Mouse (Mus musculus): ENCODE results near the gene Gatc. TPM values are rescaled to one million over a fixed set of nuclear protein-coding genes. Genes with fewer than 3 reads are reported as not detected.
"Not testable (repeated sequence)": the region's sequence is repeated elsewhere in the genome, so short reads cannot be mapped to it uniquely, and the experiment has no call there.

Gatc gene
- total RNA-seq, 2 experiments from 2014 or later: 16.9 to 17.6 TPM

DNA sequence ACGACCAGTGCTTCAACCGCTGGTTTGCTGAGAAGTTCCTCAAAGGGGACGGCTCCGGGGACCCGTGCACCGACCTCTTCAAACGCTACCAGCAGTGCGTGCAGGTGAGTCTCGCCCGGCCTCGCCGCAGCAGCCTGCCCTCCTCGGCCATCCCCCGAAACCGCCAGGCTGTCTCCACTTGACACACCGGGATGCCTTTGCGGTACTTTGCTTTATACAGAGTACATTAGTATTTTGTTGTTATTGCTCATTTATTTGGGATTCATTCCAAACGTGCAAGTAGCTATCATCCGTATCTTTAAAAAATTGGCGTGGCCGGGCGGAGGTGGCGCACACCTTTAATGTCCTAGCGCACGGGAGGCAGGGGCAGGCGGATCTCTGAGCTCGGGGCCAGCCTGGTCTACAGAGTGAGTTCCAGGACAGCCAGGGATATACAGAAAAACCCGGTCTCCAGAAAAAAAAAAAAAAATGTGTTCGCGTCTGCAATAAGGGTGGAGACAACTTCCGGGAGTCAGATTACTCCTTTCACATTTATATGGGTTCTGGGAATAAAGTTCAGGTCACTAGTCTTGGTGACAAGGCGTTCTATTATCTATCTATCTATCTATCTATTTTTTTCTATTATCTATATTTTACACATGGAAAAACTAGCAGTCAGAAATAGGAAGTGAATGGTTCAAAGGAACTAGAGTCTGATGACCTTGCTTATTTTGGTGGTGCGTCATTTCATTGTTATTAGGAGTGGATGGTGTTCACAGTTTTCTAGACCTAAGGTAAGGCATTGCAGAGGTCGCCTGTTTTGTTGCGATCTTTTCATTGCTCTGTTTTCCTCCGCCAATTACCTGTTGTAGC lies 562 bp upstream of the Gatc start:
- no peak for DNase-seq (ENCODE audit: low spot score)
- intact Hi-C loops (cut with DNase I): loop anchor here (1.0 to 5.0 kb wide), 4 partner anchors 14 to 104 kb away; partner anchors contain the start of genes Dynll1, Pop5 and Srsf9

DNA sequence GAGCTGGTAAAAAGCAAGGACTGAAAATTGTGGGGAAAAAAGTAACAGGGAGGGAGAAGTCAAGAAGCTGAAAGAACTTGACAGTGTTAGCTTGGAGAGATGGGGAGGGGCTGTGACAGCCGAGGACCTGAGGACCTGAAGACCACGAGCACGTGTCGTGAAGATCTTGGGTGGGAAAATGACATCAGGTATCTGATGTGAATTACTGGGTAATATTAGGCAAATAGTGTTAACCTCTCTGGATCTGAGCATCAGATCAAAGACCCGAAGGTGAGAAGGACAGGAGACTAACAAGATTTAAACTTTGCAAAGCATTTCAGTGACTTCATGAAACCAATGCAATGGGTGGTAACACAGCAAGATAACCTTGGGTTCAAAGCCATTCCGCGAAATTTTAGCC lies 971 bp downstream of the Gatc start:
- intact Hi-C loops (cut with DNase I): loop anchor here (2.0 to 5.0 kb wide), 3 partner anchors 39 to 103 kb away; partner anchors contain the start of genes Dynll1 and Pop5

GRCm38 (mm10) chr5:115333626-115334025 lies 7.4 kb downstream of the Gatc start:
- DNase-seq (ENCODE audit: low spot score): no peak
- intact Hi-C loops (cut with DNase I): no loop called here

More for the DNA sequence above, 971 bp downstream of the Gatc start:
- no peak for DNase-seq (ENCODE audit: low spot score)

GRCm38 (mm10) chr5:115330955-115331354 lies 10.0 kb downstream of the Gatc start:
- DNase-seq (ENCODE audit: low spot score): no peak
- intact Hi-C loops (cut with DNase I): no loop called here

- DNase-seq (ENCODE audit: low spot score): no peak
- intact Hi-C loops (cut with DNase I): loop anchor here (1.0 kb wide), 1 partner anchor 13 kb away; the partner anchor contains the start of genes Gatc and Triap1
Measured at GRCm38 (mm10) chr5:115327610-115328548, 13.1 kb downstream of the Gatc start.

DNA sequence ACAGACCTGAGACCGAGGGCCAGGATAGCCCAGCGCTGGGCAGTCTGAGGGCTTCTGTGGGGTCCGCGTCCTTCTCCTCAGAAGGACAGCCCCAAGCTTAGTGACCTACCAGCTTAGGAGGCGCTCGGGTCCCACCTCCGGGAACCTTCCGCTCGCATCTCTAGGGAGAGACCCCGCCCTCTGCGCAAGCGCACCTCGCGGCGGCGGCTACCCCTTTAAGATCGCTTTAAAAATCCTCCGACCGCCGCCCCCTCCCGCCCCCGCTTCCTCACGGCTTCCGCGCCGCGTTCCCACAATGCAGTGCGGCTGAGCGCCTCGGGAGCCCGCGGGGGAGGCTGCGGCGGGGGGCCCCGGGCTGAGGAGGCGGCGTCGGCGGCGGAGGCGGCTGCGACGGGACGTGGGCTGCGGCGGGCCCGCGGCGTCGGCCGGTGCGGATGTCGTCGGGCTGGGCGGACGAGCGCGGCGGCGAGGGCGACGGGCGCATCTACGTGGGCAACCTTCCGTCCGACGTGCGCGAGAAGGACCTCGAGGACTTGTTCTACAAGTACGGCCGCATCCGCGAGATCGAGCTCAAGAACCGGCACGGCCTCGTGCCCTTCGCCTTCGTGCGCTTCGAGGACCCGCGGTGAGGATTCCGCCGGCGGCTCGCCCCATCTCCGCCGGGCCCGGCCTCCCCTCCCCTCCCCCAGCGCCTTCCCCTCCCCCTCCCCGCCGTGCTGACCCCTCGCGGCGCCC lies 13.9 kb downstream of the Gatc start, which contains the start of gene Srsf9:
Gene Srsf9 (plus strand): TSS at position 303 of the 735 bp plus-strand sequence.
- peak; percentile 92 for DNase-seq (ENCODE audit: low spot score)
- intact Hi-C loops (cut with DNase I): loop anchor here (1.0 kb wide), 1 partner anchor 14 kb away; the partner anchor contains the start of genes Gatc and Triap1

DNA sequence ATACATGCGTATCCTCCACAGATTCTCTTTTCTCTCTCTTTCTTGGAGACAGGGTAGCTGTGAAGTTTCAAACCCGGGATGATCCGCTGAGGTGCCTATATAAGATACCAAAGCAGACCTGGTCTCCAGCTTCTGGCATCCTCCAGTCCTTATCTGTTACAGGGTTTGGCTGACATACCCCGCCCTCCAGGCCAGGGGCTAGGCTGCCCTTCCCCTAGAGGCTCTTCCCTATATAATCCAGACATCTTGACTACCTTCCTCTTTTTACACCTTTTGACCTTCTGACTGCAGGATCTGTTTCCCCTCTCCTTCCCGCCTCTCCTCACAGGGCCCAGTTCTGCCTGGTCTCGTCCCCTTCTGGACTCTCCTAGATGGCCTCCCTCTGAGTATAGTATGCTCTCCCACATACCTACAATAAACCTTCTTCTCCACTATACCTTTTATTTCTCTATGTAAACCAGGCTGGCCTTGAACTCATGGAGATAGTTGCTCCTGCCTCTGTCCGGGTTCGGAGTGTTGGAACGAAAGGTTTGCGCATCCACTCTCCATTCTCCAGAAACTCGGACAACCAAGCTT lies 14.6 kb downstream of the Gatc start:
- no peak for DNase-seq (ENCODE audit: low spot score)
- intact Hi-C loops (cut with DNase I): no loop called here

GRCm38 (mm10) chr5:115319004-115319940 lies 21.7 kb downstream of the Gatc start:
- DNase-seq (ENCODE audit: low spot score): peak; percentile 71
- intact Hi-C loops (cut with DNase I): loop anchor here (2.0 kb wide), 1 partner anchor 16 kb away; no protein-coding TSS in a partner anchor

DNA sequence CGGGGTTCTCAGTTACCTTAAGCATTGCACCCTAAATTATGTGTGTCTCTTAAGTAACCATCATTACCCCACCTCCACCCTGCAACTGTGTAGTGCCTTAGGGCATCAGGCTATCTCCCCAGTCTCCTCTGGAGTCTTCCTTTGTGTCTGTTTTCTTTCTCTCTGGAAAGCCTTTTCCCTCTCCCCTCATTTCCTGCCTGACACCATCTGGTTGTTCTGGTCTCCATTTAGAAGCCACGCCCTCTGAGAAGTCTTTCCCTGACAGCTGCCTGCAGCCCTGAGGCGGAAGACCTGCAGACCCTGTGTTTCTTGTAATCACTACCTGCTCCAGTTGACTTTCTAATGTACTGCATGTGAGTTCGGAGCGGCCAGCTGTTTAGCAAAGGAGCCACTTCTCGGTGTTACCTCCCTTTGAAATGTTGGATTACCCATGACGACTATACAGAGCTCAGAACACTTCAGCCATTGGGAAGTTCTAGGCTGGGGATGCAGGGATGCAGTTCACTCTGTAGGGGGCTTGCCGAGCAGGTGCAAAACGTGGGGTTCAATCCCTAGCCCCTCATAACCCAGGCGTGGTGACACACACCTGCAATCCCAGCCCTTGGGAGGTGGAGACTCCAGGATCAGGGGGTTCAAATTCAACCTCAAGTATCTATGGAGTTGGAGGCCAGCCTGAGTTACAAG lies 23.2 kb downstream of the Gatc start:
- DNase-seq (ENCODE audit: low spot score): no peak
- intact Hi-C loops (cut with DNase I): loop anchor here (2.0 kb wide), 1 partner anchor 15 kb away; no protein-coding TSS in a partner anchor

GRCm38 (mm10) chr5:115316968-115317644 lies 23.9 kb downstream of the Gatc start:
- intact Hi-C loops (cut with DNase I): no loop called here
- DNase-seq (ENCODE audit: low spot score): no peak

- intact Hi-C loops (cut with DNase I): no loop called here
- no peak for DNase-seq (ENCODE audit: low spot score)
Measured at GRCm38 (mm10) chr5:115313668-115313943, 27.4 kb downstream of the Gatc start.

GRCm38 (mm10) chr5:115312816-115313667 lies 27.9 kb downstream of the Gatc start:
- no peak for DNase-seq (ENCODE audit: low spot score)
- intact Hi-C loops (cut with DNase I): no loop called here

DNA sequence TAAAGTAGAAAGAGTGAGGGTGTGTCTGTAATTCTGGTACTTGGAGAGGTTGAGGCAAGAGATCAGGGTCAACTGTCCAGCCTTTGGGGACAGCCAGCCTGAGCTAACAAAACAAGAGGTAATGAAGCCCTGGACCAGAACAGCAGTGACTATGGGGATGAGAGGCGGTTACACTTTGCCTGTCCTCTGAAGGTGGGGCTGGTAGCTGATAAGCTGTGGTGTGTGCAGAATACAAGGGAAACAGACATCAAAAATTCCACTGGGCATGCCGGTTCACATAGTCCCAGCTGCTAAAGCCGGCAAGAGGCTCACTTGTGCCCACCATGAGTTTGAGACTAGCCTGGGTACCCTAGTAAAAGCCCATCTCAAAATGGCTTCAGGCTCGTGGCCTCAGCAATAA lies 28.6 kb downstream of the Gatc start:
- intact Hi-C loops (cut with DNase I): no loop called here
- DNase-seq (ENCODE audit: low spot score): no peak

- not testable (repeated sequence) for DNase-seq (ENCODE audit: low spot score)
- intact Hi-C loops (cut with DNase I): loop anchor here (2.0 kb wide), 1 partner anchor 17 kb away; no protein-coding TSS in a partner anchor
Measured at GRCm38 (mm10) chr5:115302190-115302589, 38.8 kb downstream of the Gatc start.

- DNase-seq (ENCODE audit: low spot score): no peak
Measured at GRCm38 (mm10) chr5:115301615-115302014, 39.4 kb downstream of the Gatc start.

More at GRCm38 (mm10) chr5:115301615-115302014, 39.4 kb downstream of the Gatc start:
- intact Hi-C loops (cut with DNase I): loop anchor here (2.0 kb wide), 2 partner anchors 17 to 39 kb away; partner anchors contain the start of genes Gatc and Triap1

All from heart, postnatal 25 days (tissue).